Mouse (Mus musculus) myocyte (in vitro differentiated cells): Measurements from ENCODE around the gene Brd2.

Experiments used
- CEBPB ChIP-seq: IDR thresholded peaks from 2 replicates; pipeline ENCODE4 v1.6.1; 2011; ENCODE audit warnings: mild to moderate bottlenecking, moderate library complexity; ENCODE audit not compliant: poor library complexity, insufficient read depth, severe bottlenecking
- E2F4 ChIP-seq: IDR thresholded peaks from one replicate; pipeline ENCODE4 v1.6.1; 2011; ENCODE audit warnings: mild to moderate bottlenecking, control low read depth, moderate library complexity; ENCODE audit not compliant: insufficient read depth
- MAX ChIP-seq: IDR thresholded peaks from one replicate; pipeline ENCODE4 v1.6.1; 2011; ENCODE audit warnings: low read depth, mild to moderate bottlenecking, control low read depth
- MYOD1 ChIP-seq, 3 experiments: IDR thresholded peaks; one replicate each; pipeline ENCODE4 v1.6.1; 2011; ENCODE audit warnings: control low read depth in 2 of 3, low read depth in 2 of 3, mild to moderate bottlenecking in 2 of 3, moderate library complexity in 1 of 3; ENCODE audit not compliant: insufficient read length in 2 of 3, control insufficient read depth in 1 of 3
- MYOG ChIP-seq, 3 experiments: IDR thresholded peaks; one replicate each; pipeline ENCODE4 v1.6.1; 2011; ENCODE audit warnings: control low read depth in 2 of 3, low read depth in 2 of 3, mild to moderate bottlenecking in 2 of 3; ENCODE audit not compliant: insufficient read length in 2 of 3, control insufficient read depth in 1 of 3, insufficient read depth in 1 of 3
- POLR2A ChIP-seq: IDR thresholded peaks from one replicate; pipeline ENCODE4 v1.6.1; 2011; ENCODE audit warnings: low read depth, mild to moderate bottlenecking, control low read depth, moderate library complexity; ENCODE audit not compliant: insufficient read length
- POLR2AphosphoS2 ChIP-seq: IDR thresholded peaks from one replicate; pipeline ENCODE4 v1.6.1; 2011; ENCODE audit warnings: low read depth, control low read depth; ENCODE audit not compliant: insufficient read length
- REST ChIP-seq: IDR thresholded peaks from one replicate; pipeline ENCODE4 v1.6.1; 2011; ENCODE audit warnings: mild to moderate bottlenecking, control low read depth, moderate library complexity; ENCODE audit not compliant: insufficient read depth, insufficient read length
- SRF ChIP-seq: IDR thresholded peaks from one replicate; pipeline ENCODE4 v1.6.1; 2011; ENCODE audit warnings: low read depth; ENCODE audit not compliant: control insufficient read depth, insufficient read length
- TCF12 ChIP-seq: IDR thresholded peaks from one replicate; pipeline ENCODE4 v1.6.1; 2011; ENCODE audit warnings: mild to moderate bottlenecking, control low read depth; ENCODE audit not compliant: poor library complexity, insufficient read depth, severe bottlenecking
- TCF3 ChIP-seq: IDR thresholded peaks from one replicate; pipeline ENCODE4 v1.6.1; 2011; ENCODE audit warnings: low read depth, control low read depth; ENCODE audit not compliant: insufficient read length
- USF1 ChIP-seq: IDR thresholded peaks from one replicate; pipeline ENCODE4 v1.6.1; 2011; ENCODE audit warnings: low read depth, mild to moderate bottlenecking, control low read depth, moderate library complexity

- TF ChIP-seq CEBPB = no peak
- no peak for TF ChIP-seq POLR2A
- no peak for TF ChIP-seq REST
- TF ChIP-seq POLR2AphosphoS2 = no peak
- TF ChIP-seq USF1 = no peak
- TF ChIP-seq MYOG (IDR thresholded peaks at IDR 0.05; ENCODE audit: control insufficient read depth in 1 of 3, insufficient read depth in 1 of 3, insufficient read length in 2 of 3, low read depth in 2 of 3) = no peak
- no peak for TF ChIP-seq MYOD1 (IDR thresholded peaks at IDR 0.05; ENCODE audit: control insufficient read depth in 1 of 3, insufficient read length in 2 of 3, low read depth in 2 of 3)
- no peak for TF ChIP-seq TCF12
- no peak for TF ChIP-seq SRF
- TF ChIP-seq TCF3 = no peak
- TF ChIP-seq MAX = no peak
- no peak for TF ChIP-seq E2F4
Measured at GRCm38 (mm10) chr17:34101185-34101584, 21.2 kb downstream of the Brd2 start.
